Mouse (Mus musculus) MEL (cell line): ENCODE data around the gene 3300002I08Rik. TPM values are rescaled to one million over a fixed set of nuclear protein-coding genes. Genes with fewer than 3 reads are reported as not detected.
"Not testable (repeated sequence)": the region's sequence is repeated elsewhere in the genome, so short reads cannot be mapped to it uniquely, and the experiment has no call there.

Source experiments
- DNase-seq: peaks from one replicate; pipeline ENCODE4 v3.0.0; 2011; ENCODE audit warnings: low read depth, low spot score
- H3K27ac ChIP-seq: 2 replicates; pipeline ENCODE4 v1.5.1; 2012; ENCODE audit warnings: low read depth, mild to moderate bottlenecking, control low read depth, low read length, moderate library complexity; ENCODE audit not compliant: control insufficient read depth
- H3K27me3 ChIP-seq, 2 experiments: fragments of 150-350 bp in 1 of 2; sonication (generic) in 1 of 2; 2 replicates each; pipeline ENCODE4 v1.6.1; 2012; ENCODE audit warnings: low read length in 2 of 2, mild to moderate bottlenecking in 2 of 2, improper control_type of control experiment in 1 of 2, moderate library complexity in 1 of 2; ENCODE audit not compliant: insufficient read depth in 2 of 2, control insufficient read depth in 1 of 2
- H3K36me3 ChIP-seq, 2 experiments: 2 replicates each; pipeline ENCODE4 v1.6.1; 2012 to 2014; ENCODE audit warnings: low read length in 2 of 2, improper control_type of control experiment in 1 of 2, inconsistent platforms in 1 of 2, mild to moderate bottlenecking in 1 of 2; ENCODE audit not compliant: insufficient read depth in 2 of 2, control insufficient read depth in 1 of 2
- H3K4me1 ChIP-seq, 2 experiments: fragments of 150-350 bp in 1 of 2; sonication (generic) in 1 of 2; 2 replicates each; pipeline ENCODE4 v1.6.1; 2012; ENCODE audit warnings: low read length in 2 of 2, improper control_type of control experiment in 1 of 2, mild to moderate bottlenecking in 1 of 2; ENCODE audit not compliant: insufficient read depth in 2 of 2, control insufficient read depth in 1 of 2
- H3K4me3 ChIP-seq, 2 experiments: fragments of 150-350 bp in 1 of 2; sonication (generic) in 1 of 2; 2 replicates each; pipeline ENCODE4 v1.5.1; 2012; ENCODE audit warnings: low read depth in 2 of 2, low read length in 2 of 2, mild to moderate bottlenecking in 2 of 2, moderate library complexity in 2 of 2, control low read depth in 1 of 2, improper control_type of control experiment in 1 of 2; ENCODE audit not compliant: control insufficient read depth in 1 of 2, insufficient read depth in 1 of 2
- H3K79me2 ChIP-seq: 2 replicates; pipeline ENCODE4 v1.6.1; 2012; ENCODE audit warnings: mild to moderate bottlenecking, low read length, moderate library complexity; ENCODE audit not compliant: control insufficient read depth, poor library complexity, insufficient read depth
- H3K9ac ChIP-seq: 2 replicates; pipeline ENCODE4 v1.6.1; 2012; ENCODE audit warnings: low read depth, mild to moderate bottlenecking, control low read depth, low read length, moderate library complexity; ENCODE audit not compliant: control insufficient read depth, poor library complexity, severe bottlenecking
- H3K9me3 ChIP-seq: fragments of 150-350 bp; sonication (generic); replicated peaks from 2 replicates; pipeline ENCODE4 v1.6.1; 2012; ENCODE audit warnings: mild to moderate bottlenecking, low read length, improper control_type of control experiment, moderate library complexity; ENCODE audit not compliant: insufficient read depth
- E2F4 ChIP-seq: IDR thresholded peaks from 2 replicates; pipeline ENCODE4 v1.6.1; 2011; ENCODE audit warnings: low read depth, low read length, improper control_type of control experiment, borderline replicate concordance
- ELF1 ChIP-seq: IDR thresholded peaks from 2 replicates; pipeline ENCODE4 v1.6.1; 2014; ENCODE audit warnings: low read depth, mild to moderate bottlenecking, inconsistent platforms, low read length, improper control_type of control experiment, moderate library complexity
- ETS1 ChIP-seq: IDR thresholded peaks from 2 replicates; pipeline ENCODE4 v1.6.1; 2012; ENCODE audit warnings: low read depth, mild to moderate bottlenecking, inconsistent platforms, low read length, improper control_type of control experiment, moderate library complexity
- GABPA ChIP-seq: IDR thresholded peaks from 2 replicates; pipeline ENCODE4 v1.6.1; 2012; ENCODE audit warnings: low read depth, mild to moderate bottlenecking, inconsistent platforms, low read length, improper control_type of control experiment, moderate library complexity
- HCFC1 ChIP-seq: IDR thresholded peaks from 2 replicates; pipeline ENCODE4 v1.6.1; 2012; ENCODE audit warnings: low read depth, mild to moderate bottlenecking, inconsistent platforms, low read length, improper control_type of control experiment, moderate library complexity
- MAFK ChIP-seq: IDR thresholded peaks from 2 replicates; pipeline ENCODE4 v1.6.1; 2011; ENCODE audit warnings: low read depth, mild to moderate bottlenecking, low read length, improper control_type of control experiment, borderline replicate concordance
- MAX ChIP-seq: IDR thresholded peaks from 2 replicates; pipeline ENCODE4 v1.6.1; 2011; ENCODE audit warnings: low read length, improper control_type of control experiment
- MXI1 ChIP-seq: IDR thresholded peaks from 2 replicates; pipeline ENCODE4 v1.6.1; 2011; ENCODE audit warnings: mild to moderate bottlenecking, low read depth, low read length, improper control_type of control experiment
- MYC ChIP-seq: IDR thresholded peaks from 2 replicates; pipeline ENCODE4 v1.6.1; 2011; ENCODE audit warnings: low read depth, mild to moderate bottlenecking, low read length, improper control_type of control experiment, moderate library complexity
- NELFE ChIP-seq: IDR thresholded peaks from 2 replicates; pipeline ENCODE4 v1.6.1; 2011; ENCODE audit warnings: low read depth, low read length, improper control_type of control experiment
- NRF1 ChIP-seq: IDR thresholded peaks from 2 replicates; pipeline ENCODE4 v1.6.1; 2014; ENCODE audit warnings: low read depth, mild to moderate bottlenecking, inconsistent platforms, low read length, improper control_type of control experiment, moderate library complexity; ENCODE audit not compliant: poor library complexity, insufficient read depth, severe bottlenecking
- POLR2A ChIP-seq, 2 experiments: IDR thresholded peaks; 2 replicates each; pipeline ENCODE4 v1.6.1; 2011 to 2012; ENCODE audit warnings: low read length in 2 of 2, mild to moderate bottlenecking in 2 of 2, control low read depth in 1 of 2, improper control_type of control experiment in 1 of 2, low read depth in 1 of 2, moderate library complexity in 1 of 2; ENCODE audit not compliant: control insufficient read depth in 1 of 2, insufficient read depth in 1 of 2, poor library complexity in 1 of 2
- POLR2AphosphoS2 ChIP-seq: IDR thresholded peaks from 2 replicates; pipeline ENCODE4 v1.6.1; 2011; ENCODE audit warnings: low read length, improper control_type of control experiment
- POLR2AphosphoS5 ChIP-seq: IDR thresholded peaks from 2 replicates; pipeline ENCODE4 v1.6.1; 2012; ENCODE audit warnings: low read depth, borderline replicate concordance, mild to moderate bottlenecking, inconsistent platforms, low read length, moderate library complexity, mixed read lengths
- RCOR1 ChIP-seq: IDR thresholded peaks from 2 replicates; pipeline ENCODE4 v1.6.1; 2012; ENCODE audit warnings: low read depth, mild to moderate bottlenecking, inconsistent platforms, low read length, improper control_type of control experiment
- SIN3A ChIP-seq: IDR thresholded peaks from 2 replicates; pipeline ENCODE4 v1.6.1; 2012; ENCODE audit warnings: low read length, improper control_type of control experiment, inconsistent platforms
- SMC3 ChIP-seq: IDR thresholded peaks from 2 replicates; pipeline ENCODE4 v1.6.1; 2011; ENCODE audit warnings: low read depth, low read length, improper control_type of control experiment
- TBP ChIP-seq: IDR thresholded peaks from 2 replicates; pipeline ENCODE4 v1.8.0; 2011; ENCODE audit warnings: low read depth, low read length, improper control_type of control experiment
- TCF12 ChIP-seq: IDR thresholded peaks from 2 replicates; pipeline ENCODE4 v1.6.1; 2014; ENCODE audit warnings: low read depth, mild to moderate bottlenecking, inconsistent platforms, low read length, improper control_type of control experiment, moderate library complexity
- USF1 ChIP-seq: IDR thresholded peaks from 2 replicates; pipeline ENCODE4 v1.6.1; 2014; ENCODE audit warnings: low read depth, mild to moderate bottlenecking, inconsistent platforms, low read length, improper control_type of control experiment, moderate library complexity
- USF2 ChIP-seq, 2 experiments: IDR thresholded peaks; 2 replicates each; pipeline ENCODE4 v1.6.1; 2011 to 2012; ENCODE audit warnings: improper control_type of control experiment in 2 of 2, low read length in 2 of 2, borderline replicate concordance in 1 of 2, inconsistent platforms in 1 of 2, low read depth in 1 of 2, mild to moderate bottlenecking in 1 of 2; ENCODE audit not compliant: insufficient read depth in 1 of 2
- ZMIZ1 ChIP-seq: IDR thresholded peaks from 2 replicates; pipeline ENCODE4 v1.6.1; 2012; ENCODE audit warnings: low read depth, mild to moderate bottlenecking, inconsistent platforms, low read length, improper control_type of control experiment, moderate library complexity
- polyA plus RNA-seq, 2 experiments: library from polyadenylated mRNA; stranded (reverse) in 1 of 2; unstranded in 1 of 2; fragments of >175 nt in 1 of 2; fragments of >200 nt in 1 of 2; gene quantifications; 2 replicates each; pipeline versions ENCODE4 v1.2.1 to v1.2.4; 2012; ENCODE audit warnings: low replicate concordance in 2 of 2, low read depth in 1 of 2; ENCODE audit not compliant: insufficient read length in 2 of 2, insufficient read depth in 1 of 2, missing spikeins in 1 of 2
- total RNA-seq: library from RNA; depleted of rRNA; stranded (reverse); fragments of 300-350 nt; gene quantifications from 2 replicates; pipeline ENCODE4 v1.2.3, GENCODE M21; 2012

Gene 3300002I08Rik
- total and polyA plus RNA-seq, 3 experiments: not detected

DNA sequence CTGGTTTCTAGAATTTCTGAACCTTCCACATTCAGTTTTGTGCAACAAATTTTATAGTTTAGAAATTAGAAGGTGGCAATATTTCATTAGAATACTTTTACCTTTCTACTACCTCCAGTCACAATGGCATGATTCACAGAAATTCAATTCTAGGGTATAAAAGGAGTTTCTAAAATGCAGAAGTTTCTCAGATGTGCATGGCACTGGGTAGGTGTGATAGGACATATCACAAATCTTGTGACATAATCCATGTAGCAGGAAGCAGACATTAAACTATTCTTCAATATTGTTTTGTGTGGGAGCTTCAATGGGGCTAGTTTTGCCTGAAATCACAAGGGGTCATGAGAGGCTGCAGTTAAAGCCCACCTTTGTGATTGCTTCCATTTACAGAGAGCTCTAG lies 46.4 kb downstream of the 3300002I08Rik start (continued):
- TF ChIP-seq USF2 (IDR thresholded peaks at IDR 0.05; ENCODE audit: borderline replicate concordance in 1 of 2, insufficient read depth in 1 of 2, low read depth in 1 of 2, low read length in 2 of 2): no peak
- TF ChIP-seq NRF1: no peak
- TF ChIP-seq MYC: 0 out of 2 replicates have a peak, but pooled peaks have one; percentile 21
- no peak for TF ChIP-seq POLR2A (IDR thresholded peaks at IDR 0.05; ENCODE audit: control insufficient read depth in 1 of 2, insufficient read depth in 1 of 2, low read depth in 1 of 2, low read length in 2 of 2, poor library complexity in 1 of 2)
- no peak for TF ChIP-seq MAFK
- TF ChIP-seq RCOR1: 0 out of 2 replicates have a peak, but pooled peaks have one; percentile 22
- TF ChIP-seq SMC3: no peak
- TF ChIP-seq HCFC1: no peak
- TF ChIP-seq TCF12: peak; percentile 57; the same call in 1 of the 2 replicates
- peak; percentile 63 for TF ChIP-seq ETS1
- no peak for TF ChIP-seq GABPA
- no peak for TF ChIP-seq POLR2AphosphoS5
- no peak for TF ChIP-seq TBP
- TF ChIP-seq E2F4: no peak

GRCm38 (mm10) chr2:150310952-150311884 lies 51.3 kb downstream of the 3300002I08Rik start:
- peak; percentile 94 for DNase-seq
- not testable (repeated sequence) for H3K9me3 ChIP-seq, H3K27me3 ChIP-seq
- H3K27ac ChIP-seq: peak overlapping the region; percentile 79
- H3K4me3 ChIP-seq: peak overlapping the region; percentile 92 to 99
- TF ChIP-seq RCOR1 (peak; percentile 45; the same call in 1 of the 2 replicates), MAX (peak; percentile 94), HCFC1 (peak; percentile 78), ZMIZ1 (0 out of 2 replicates have a peak, but pooled peaks have one; percentile 63), MXI1 (peak; percentile 98), USF1 (peak; percentile 52), E2F4 (0 out of 2 replicates have a peak, but pooled peaks have one; percentile 53), MYC (peak; percentile 90), TBP (peak; percentile 67), POLR2AphosphoS2 (peak; percentile 67; the same call in 1 of the 2 replicates), ELF1 (peak; percentile 31; the same call in 1 of the 2 replicates), POLR2A (IDR thresholded peaks at IDR 0.05; ENCODE audit: control insufficient read depth in 1 of 2, insufficient read depth in 1 of 2, low read depth in 1 of 2, low read length in 2 of 2, poor library complexity in 1 of 2) (peak; percentile 48 to 82; a peak in 2 of 4 replicates), SIN3A (peak; percentile 94), NELFE (peak; percentile 68)
- H3K9ac ChIP-seq: peak overlapping the region; percentile 96
- peaks cover 18 to 22% of the 10 kb centered on the region in 2 experiments for H3K4me1 ChIP-seq
- peaks cover 18% of the 10 kb centered on the region for H3K79me2 ChIP-seq
- peaks cover 0 to 37% of the 10 kb centered on the region in 2 experiments; a peak in 3 of 4 replicates for H3K36me3 ChIP-seq
